Mouse (Mus musculus) lung, postnatal 10 days (tissue): ENCODE measurements around the gene Helq.

ENCODE experiments used
- DNase-seq: peaks from one replicate; pipeline ENCODE4 v3.0.0; 2021

The Helq gene

DNA sequence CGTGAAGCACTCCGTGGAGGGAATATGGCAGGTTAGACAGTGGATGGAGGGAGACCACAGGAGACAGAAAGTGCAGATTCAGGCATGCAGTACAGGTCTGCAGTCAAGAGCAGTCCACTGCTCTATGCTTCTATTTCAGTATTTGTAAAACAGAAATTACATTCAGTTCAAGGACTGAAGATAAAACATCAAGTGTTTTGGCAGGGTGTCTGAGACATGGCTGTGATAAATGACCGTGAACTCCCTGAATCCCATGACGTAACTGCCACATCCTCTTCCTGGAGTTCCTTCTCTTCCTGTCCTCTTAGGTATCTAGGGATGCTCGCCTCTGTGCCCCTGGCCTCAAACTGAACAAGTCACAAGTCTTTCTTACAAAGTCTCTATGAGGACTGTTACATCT is 21.5 kb downstream of the Helq start:
- no peak for DNase-seq

DNA sequence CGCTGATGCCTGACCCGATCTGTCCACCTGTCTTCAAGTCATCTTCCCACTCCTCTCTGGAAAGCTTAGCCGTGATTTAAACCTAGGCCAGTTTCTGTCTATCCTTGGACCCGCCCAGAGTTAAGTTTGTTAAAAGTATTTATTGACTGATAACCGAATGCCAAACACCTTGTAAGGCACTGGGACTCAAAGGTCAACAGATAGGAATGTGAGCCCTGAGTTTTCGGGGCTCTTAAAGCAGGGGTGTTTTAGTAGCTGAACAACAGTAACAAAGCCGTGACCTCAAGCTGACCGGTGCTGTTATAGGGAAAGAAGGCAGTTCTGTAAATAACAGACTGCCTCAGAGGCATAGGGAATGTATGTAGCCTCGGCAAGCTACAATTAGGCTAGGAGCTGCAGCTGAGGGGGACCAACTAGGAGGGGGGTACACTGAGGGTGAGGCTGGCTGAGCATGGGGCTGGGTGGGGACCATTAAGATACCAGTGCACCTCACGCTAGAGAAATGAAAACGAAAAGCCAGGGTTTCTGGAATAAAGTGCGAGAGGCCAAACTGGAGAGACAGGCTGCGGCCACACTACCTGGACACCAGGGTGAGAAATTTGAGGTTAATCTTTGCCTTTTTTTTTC is 22.5 kb downstream of the Helq start:
- DNase-seq, result no peak

- DNase-seq, result no peak
Observed at GRCm38 (mm10) chr5:100771575-100771974, 26.8 kb downstream of the Helq start.

DNA sequence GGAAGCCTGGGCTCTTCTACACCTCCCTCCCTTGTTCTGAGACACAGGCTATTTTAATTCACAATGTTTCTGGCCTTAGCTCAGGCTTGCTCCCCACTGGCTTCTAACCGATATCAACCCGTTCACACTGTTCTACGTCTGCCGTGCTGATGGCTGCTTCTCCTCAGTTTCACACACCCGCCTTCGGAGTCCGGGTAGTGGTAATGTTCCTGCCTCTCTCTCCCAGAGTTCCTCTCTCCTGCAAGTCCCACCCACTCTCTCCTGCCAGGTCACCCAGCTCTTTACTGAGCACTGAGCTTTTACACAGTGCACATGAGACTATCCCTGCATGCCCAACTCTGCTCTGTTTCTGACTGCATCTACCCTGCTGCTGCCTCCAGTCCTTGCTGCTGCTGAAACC is 32.4 kb downstream of the Helq start:
- no peak for DNase-seq

GRCm38 (mm10) chr5:100761736-100762135 is 36.7 kb downstream of the Helq start:
- no peak for DNase-seq

- DNase-seq, result no peak
Observed at GRCm38 (mm10) chr5:100760049-100760663, 38.2 kb downstream of the Helq start.

- DNase-seq, result no peak
Observed at GRCm38 (mm10) chr5:100758121-100758520, 40.3 kb downstream of the Helq start.

DNA sequence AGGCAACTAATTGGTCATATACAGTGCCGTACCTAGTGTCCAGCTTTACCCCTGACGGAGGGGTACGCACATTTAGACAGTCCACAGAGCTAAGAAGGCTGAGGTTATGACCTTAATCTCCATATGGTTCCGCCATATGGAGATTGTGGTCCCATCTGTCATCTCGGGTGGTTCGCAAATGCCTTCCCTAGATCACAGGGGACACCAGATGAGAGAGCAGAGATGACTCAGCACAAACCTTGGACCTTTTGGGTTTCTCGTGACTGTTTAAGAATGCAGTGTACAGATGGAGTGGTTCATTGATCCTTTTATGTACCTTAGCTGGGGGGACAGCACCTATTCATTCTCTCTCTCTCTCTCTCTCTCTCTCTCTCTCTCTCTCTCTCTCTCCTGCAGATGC is 45.0 kb downstream of the Helq start:
- no peak for DNase-seq

DNA sequence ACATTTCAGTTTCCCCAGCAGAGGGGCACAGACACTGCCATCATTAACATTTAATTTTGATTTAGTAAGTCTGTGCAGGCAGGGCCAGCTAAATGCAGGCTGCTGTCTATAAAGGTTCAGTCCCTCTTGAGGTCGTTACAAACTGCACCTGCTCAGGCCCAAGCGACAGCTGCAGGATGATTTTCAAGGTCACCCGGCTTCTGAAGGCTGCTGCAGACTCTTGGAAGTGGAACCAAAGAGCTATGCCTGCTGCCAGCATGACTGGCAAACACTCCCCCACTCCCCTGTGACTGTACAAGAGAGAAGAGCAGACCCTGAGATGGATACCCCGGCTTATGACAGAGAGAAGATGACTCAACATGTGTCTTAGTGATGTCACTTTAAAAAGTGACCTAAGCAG is 46.7 kb downstream of the Helq start:
- DNase-seq, result no peak

GRCm38 (mm10) chr5:100750617-100751255 is 47.7 kb downstream of the Helq start:
- DNase-seq, result no peak

GRCm38 (mm10) chr5:100738802-100739201 is 59.6 kb downstream of the Helq start:
- no peak for DNase-seq

DNA sequence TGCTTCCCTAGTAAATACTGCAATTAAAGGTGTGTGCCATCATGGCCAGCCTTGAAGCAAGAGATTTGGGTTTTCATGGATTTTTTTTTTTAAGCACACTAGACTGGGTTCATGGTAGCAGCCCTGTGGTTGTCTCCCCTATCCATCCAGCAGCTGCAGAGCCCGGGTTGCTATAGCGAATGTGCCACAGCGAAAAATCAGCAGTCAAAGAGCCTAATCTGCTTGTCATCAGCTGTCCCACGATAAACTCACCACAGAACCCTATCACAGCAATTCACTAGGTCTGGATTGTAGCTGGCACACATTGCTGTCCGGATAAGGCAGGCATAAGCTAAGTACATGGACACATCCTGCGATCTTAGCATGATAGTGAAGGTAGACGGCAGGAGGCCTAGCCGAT is 61.5 kb downstream of the Helq start:
- DNase-seq, result no peak

DNA sequence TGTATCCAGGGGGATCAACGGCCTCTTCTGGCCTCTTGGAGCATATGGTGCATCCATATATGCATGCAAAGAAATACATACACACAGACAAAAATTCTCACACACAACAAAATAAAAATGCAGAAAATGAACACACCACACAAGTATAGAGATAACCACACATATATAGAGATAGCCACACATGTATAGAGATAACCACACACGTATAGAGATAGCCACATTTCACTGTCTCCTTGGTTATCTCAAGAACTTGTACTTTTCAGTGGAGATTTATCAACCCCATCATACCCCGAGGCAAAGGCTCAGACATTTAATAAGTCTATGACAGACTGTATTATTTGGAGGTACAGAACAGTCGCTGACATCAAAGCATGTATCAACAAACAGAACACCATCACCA is 63.9 kb downstream of the Helq start:
- no peak for DNase-seq

GRCm38 (mm10) chr5:100728757-100729156 is 69.6 kb downstream of the Helq start:
- DNase-seq, result peak; percentile 12

- DNase-seq, result no peak
Observed at GRCm38 (mm10) chr5:100726001-100726400, 72.4 kb downstream of the Helq start.

DNA sequence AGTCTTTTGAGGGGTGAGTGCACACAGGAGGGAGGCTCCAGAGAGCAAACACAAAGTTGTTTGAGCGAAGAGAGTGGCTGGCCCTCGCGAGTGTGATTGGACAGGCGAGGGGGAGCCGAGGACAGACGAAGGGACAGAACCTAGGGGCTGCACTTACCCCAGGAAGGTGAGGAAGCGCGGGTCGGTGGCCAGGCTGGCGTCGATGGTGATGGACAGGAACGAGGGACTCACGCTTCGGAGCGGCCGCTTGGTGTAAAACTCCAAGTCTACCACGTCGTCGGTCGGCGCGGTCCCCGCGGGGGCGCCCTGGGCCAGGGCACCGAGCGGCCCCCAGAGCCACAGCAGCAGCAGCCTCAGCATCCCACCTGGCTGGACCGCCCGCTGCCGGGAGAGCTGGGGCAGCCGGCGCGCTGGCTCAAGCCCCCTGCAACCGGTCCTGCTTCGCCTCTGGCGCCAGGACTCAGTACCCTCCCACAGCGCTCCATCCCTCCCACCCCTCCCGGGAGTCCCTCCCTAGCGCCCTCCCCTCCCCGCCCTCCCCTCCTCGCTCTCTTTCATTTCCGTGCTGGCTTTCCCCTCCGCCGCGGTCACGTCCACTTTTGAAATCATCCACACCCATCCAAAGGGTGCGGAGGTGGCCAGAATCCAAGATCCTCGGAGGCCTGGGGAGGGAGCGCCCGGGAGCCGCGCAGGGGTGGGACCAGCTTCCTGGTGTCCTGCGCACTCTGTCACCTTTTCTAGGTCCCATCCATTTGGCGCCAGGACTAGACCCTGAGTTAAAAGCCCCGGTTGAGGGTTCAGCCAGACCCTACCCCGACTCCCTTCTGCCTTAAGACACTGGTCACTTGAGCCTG is 78.9 kb downstream of the Helq start, which contains the start of gene Hpse:
Gene Hpse, minus strand, starts transcription at position 482 of the 854 bp plus-strand sequence.
- peak; percentile 66 for DNase-seq

- DNase-seq, result no peak
Observed at GRCm38 (mm10) chr5:100716762-100717161, 81.6 kb downstream of the Helq start.
